Mouse (Mus musculus) spleen, adult 2 months (tissue): ENCODE measurements around the gene Igsf10.

Experiments used
- CTCF ChIP-seq: fragments of 200-500 bp; IDR thresholded peaks from 2 replicates; pipeline ENCODE4 v1.5.1; 2011; ENCODE audit warnings: mild to moderate bottlenecking, inconsistent platforms; ENCODE audit not compliant: insufficient read depth, insufficient read length, insufficient replicate concordance; ENCODE audit errors: extremely low read depth
- POLR2A ChIP-seq: fragments of 200-500 bp; IDR thresholded peaks from 2 replicates; pipeline ENCODE4 v1.6.1; 2011; ENCODE audit warnings: low read depth, low read length, inconsistent platforms

DNA sequence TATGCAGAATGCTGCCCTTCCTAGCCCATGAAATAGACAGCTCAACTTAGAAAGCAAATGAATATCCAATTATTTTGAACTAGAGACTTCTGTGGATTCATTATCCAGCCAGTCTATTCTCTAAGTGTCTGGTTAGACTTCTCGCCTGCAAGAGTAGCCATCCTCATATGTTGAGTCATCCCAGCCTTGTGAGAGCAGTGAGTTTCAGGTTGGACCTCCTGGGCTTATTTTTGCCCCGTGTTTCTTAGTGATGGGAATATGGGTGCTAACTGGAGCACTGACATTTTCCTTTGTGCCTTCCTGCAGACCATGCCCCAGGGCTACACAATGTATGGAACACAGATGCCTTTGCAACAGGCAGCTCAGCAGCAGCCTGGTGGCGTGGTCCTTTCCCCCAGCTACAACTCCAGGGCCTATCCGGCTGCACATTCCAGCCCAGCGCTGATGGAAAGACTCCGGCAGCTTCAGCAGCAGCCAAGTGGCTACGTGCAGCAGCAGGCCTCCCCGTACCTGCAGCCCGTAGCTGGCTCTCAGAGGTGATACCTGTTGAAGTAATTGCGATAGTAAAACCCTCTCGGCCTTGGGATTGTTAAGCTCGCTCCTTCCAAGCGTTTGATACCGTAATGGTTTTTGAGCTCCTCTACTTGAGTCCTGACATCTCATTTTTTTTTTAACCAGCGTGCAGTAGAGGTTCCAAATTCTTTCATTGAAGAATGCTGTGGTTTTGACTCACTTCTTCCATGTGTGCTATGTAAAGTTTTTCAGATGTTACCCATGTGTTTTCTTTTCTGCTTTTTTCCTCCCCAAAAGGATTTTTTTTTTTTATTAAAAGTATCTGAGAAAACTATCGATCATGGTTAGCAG lies 48.3 kb downstream of the Igsf10 start:
- TF ChIP-seq CTCF (no peak), POLR2A (no peak)
